Mouse (Mus musculus): ENCODE data around the gene Camta1.
A peak's percentile ranks its signal among the peaks of the same experiment; 100 is the strongest.

Gene Camta1

GRCm38 (mm10) chr4:151860441-151861331 is 990 bp downstream of the Camta1 start:
- DNase-seq (ENCODE audit: low read depth, low spot score) = no peak

- no peak for DNase-seq (ENCODE audit: low read depth, low spot score)
Measured at GRCm38 (mm10) chr4:151859275-151859674, 2.4 kb downstream of the Camta1 start.

GRCm38 (mm10) chr4:151853949-151854348 is 7.7 kb downstream of the Camta1 start:
- peak; percentile 43 for DNase-seq (ENCODE audit: low read depth, low spot score)

GRCm38 (mm10) chr4:151851179-151851578 is 10.5 kb downstream of the Camta1 start:
- no peak for DNase-seq (ENCODE audit: low read depth, low spot score)

GRCm38 (mm10) chr4:151842591-151842990 is 19.1 kb downstream of the Camta1 start:
- DNase-seq (ENCODE audit: low read depth, low spot score) = no peak

- DNase-seq (ENCODE audit: low read depth, low spot score) = no peak
Measured at GRCm38 (mm10) chr4:151838518-151838917, 23.2 kb downstream of the Camta1 start.

- no peak for DNase-seq (ENCODE audit: low read depth, low spot score)
Measured at GRCm38 (mm10) chr4:151835860-151836259, 25.8 kb downstream of the Camta1 start.

GRCm38 (mm10) chr4:151834536-151834935 is 27.1 kb downstream of the Camta1 start:
- no peak for DNase-seq (ENCODE audit: low read depth, low spot score)

- no peak for DNase-seq (ENCODE audit: low read depth, low spot score)
Measured at GRCm38 (mm10) chr4:151833940-151834449, 27.7 kb downstream of the Camta1 start.

GRCm38 (mm10) chr4:151827840-151828239 is 33.8 kb downstream of the Camta1 start:
- DNase-seq (ENCODE audit: low read depth, low spot score) = no peak

GRCm38 (mm10) chr4:151827356-151827755 is 34.3 kb downstream of the Camta1 start:
- DNase-seq (ENCODE audit: low read depth, low spot score) = no peak

- DNase-seq (ENCODE audit: low read depth, low spot score) = no peak
Measured at GRCm38 (mm10) chr4:151823963-151824362, 37.7 kb downstream of the Camta1 start.

- no peak for DNase-seq (ENCODE audit: low read depth, low spot score)
Measured at GRCm38 (mm10) chr4:151822986-151823385, 38.7 kb downstream of the Camta1 start.

- no peak for DNase-seq (ENCODE audit: low read depth, low spot score)
Measured at GRCm38 (mm10) chr4:151817981-151818766, 43.5 kb downstream of the Camta1 start.

- DNase-seq (ENCODE audit: low read depth, low spot score) = no peak
Measured at GRCm38 (mm10) chr4:151813711-151814110, 48.0 kb downstream of the Camta1 start.

GRCm38 (mm10) chr4:151805685-151806084 is 56.0 kb downstream of the Camta1 start:
- DNase-seq (ENCODE audit: low read depth, low spot score) = no peak

- no peak for DNase-seq (ENCODE audit: low read depth, low spot score)
Measured at GRCm38 (mm10) chr4:151805046-151805445, 56.6 kb downstream of the Camta1 start.

GRCm38 (mm10) chr4:151804208-151804607 is 57.5 kb downstream of the Camta1 start:
- no peak for DNase-seq (ENCODE audit: low read depth, low spot score)

GRCm38 (mm10) chr4:151798630-151799029 is 63.0 kb downstream of the Camta1 start:
- no peak for DNase-seq (ENCODE audit: low read depth, low spot score)

- DNase-seq (ENCODE audit: low read depth, low spot score) = no peak
Measured at GRCm38 (mm10) chr4:151793694-151794093, 68.0 kb downstream of the Camta1 start.

GRCm38 (mm10) chr4:151786946-151787705 is 74.5 kb downstream of the Camta1 start:
- no peak for DNase-seq (ENCODE audit: low read depth, low spot score)

- no peak for DNase-seq (ENCODE audit: low read depth, low spot score)
Measured at GRCm38 (mm10) chr4:151780511-151780910, 81.2 kb downstream of the Camta1 start.

Measured in brain, embryonic 18.5 days (tissue).